Mouse (Mus musculus) ES-E14 (cell line): ENCODE data around the gene BC049715. TPM values are rescaled to one million over a fixed set of nuclear protein-coding genes. Genes with fewer than 3 reads are reported as not detected.

Experiments used
- DNase-seq: peaks from one replicate; pipeline ENCODE4 v3.0.0-alpha.2; 2013; ENCODE audit warnings: low read depth, low spot score
- H3K27ac ChIP-seq: 2 replicates; pipeline ENCODE4 v1.5.1; 2012; ENCODE audit warnings: low read depth, mild to moderate bottlenecking, low read length, moderate library complexity, mixed read lengths; ENCODE audit not compliant: poor library complexity, insufficient read depth, severe bottlenecking
- H3K36me3 ChIP-seq: 2 replicates; pipeline ENCODE4 v1.6.1; 2012; ENCODE audit warnings: mild to moderate bottlenecking, low read length, moderate library complexity, mixed read lengths; ENCODE audit not compliant: control insufficient read depth, poor library complexity, insufficient read depth, severe bottlenecking
- H3K4me1 ChIP-seq, 2 experiments: fragments of 150-350 bp in 1 of 2; sonication (generic) in 1 of 2; 2 replicates each; pipeline ENCODE4 v1.6.1; 2012; ENCODE audit warnings: low read length in 2 of 2, mild to moderate bottlenecking in 1 of 2, mixed read lengths in 1 of 2; ENCODE audit not compliant: control insufficient read depth in 2 of 2, insufficient read depth in 2 of 2, poor library complexity in 1 of 2
- H3K4me3 ChIP-seq, 2 experiments: fragments of 150-350 bp in 1 of 2; sonication (generic) in 1 of 2; 2 replicates each; pipeline ENCODE4 v1.5.1; 2012; ENCODE audit warnings: low read length in 2 of 2, low read depth in 1 of 2, mild to moderate bottlenecking in 1 of 2, mixed read lengths in 1 of 2; ENCODE audit not compliant: insufficient read depth in 1 of 2, poor library complexity in 1 of 2, severe bottlenecking in 1 of 2
- H3K9ac ChIP-seq: 2 replicates; pipeline ENCODE4 v1.6.1; 2012; ENCODE audit warnings: low read depth, mild to moderate bottlenecking, low read length, mixed read lengths; ENCODE audit not compliant: poor library complexity, insufficient read depth, severe bottlenecking
- H3K9me3 ChIP-seq: fragments of 150-350 bp; sonication (generic); 2 replicates; pipeline ENCODE4 v1.6.1; 2012; ENCODE audit warnings: low read depth, mild to moderate bottlenecking, low read length; ENCODE audit not compliant: control insufficient read depth, insufficient read depth
- CHD2 ChIP-seq: IDR thresholded peaks from 2 replicates; pipeline ENCODE4 v1.6.1; 2014; ENCODE audit warnings: mild to moderate bottlenecking, low read depth, low read length, inconsistent platforms
- HCFC1 ChIP-seq: IDR thresholded peaks from 2 replicates; pipeline ENCODE4 v1.6.1; 2012; ENCODE audit warnings: low read length, inconsistent platforms, borderline replicate concordance; ENCODE audit not compliant: insufficient read depth
- MAFK ChIP-seq: IDR thresholded peaks from 2 replicates; pipeline ENCODE4 v1.6.1; 2014; ENCODE audit warnings: mild to moderate bottlenecking, low read depth, low read length, inconsistent platforms; ENCODE audit not compliant: insufficient read depth
- ZC3H11A ChIP-seq: IDR thresholded peaks from 2 replicates; pipeline ENCODE4 v1.6.1; 2012; ENCODE audit warnings: low read depth, mild to moderate bottlenecking, inconsistent platforms, low read length, borderline replicate concordance
- ZNF384 ChIP-seq: IDR thresholded peaks from 2 replicates; pipeline ENCODE4 v1.6.1; 2012; ENCODE audit warnings: low read depth, low read length, inconsistent platforms
- in situ Hi-C, 2 experiments: fragments of 600-800 bp; cut with MboI; formaldehyde crosslinking; loops; one replicate each; pipeline ENCODE4 v1.15.1; 2025; ENCODE audit warnings: low sequenced_read_pairs in 2 of 2, inconsistent platforms in 1 of 2; ENCODE audit not compliant: unreplicated experiment in 2 of 2
- total RNA-seq: library from RNA; depleted of rRNA; stranded (reverse); fragments of 300-350 nt; gene quantifications from 2 replicates; pipeline ENCODE4 v1.2.3, GENCODE M21; 2012

Gene BC049715
- total RNA-seq, 1 experiment, result 1.2 TPM

GRCm38 (mm10) chr6:136821086-136821485 lies 6.3 kb upstream of the BC049715 start:
- in situ Hi-C loops, result no loop called here
- Histone ChIP-seq H3K9me3 (no peaks in the 10 kb centered on the region), H3K27ac (no peak overlapping the region), H3K36me3 (peaks cover 57% of the 10 kb centered on the region), H3K4me3 (no peak overlapping the region), H3K9ac (no peak overlapping the region), H3K4me1 (0 out of 4 replicates have a peak, but pooled peaks cover 0 to 6% of the 10 kb centered on the region in 2 experiments)
- no peak for DNase-seq
- TF ChIP-seq ZC3H11A, result no peak
- no peak for TF ChIP-seq ZNF384
- TF ChIP-seq CHD2, result no peak
- no peak for TF ChIP-seq HCFC1
- TF ChIP-seq MAFK, result no peak

GRCm38 (mm10) chr6:136824987-136825386 lies 2.4 kb upstream of the BC049715 start:
- no peak for DNase-seq
- Histone ChIP-seq H3K27ac (no peak overlapping the region), H3K4me1 (peaks cover 0 to 3% of the 10 kb centered on the region in 2 experiments; a peak in 2 of 4 replicates), H3K36me3 (peaks cover 35% of the 10 kb centered on the region), H3K4me3 (no peak overlapping the region), H3K9me3 (no peaks in the 10 kb centered on the region), H3K9ac (no peak overlapping the region)
- no peak for TF ChIP-seq ZNF384
- in situ Hi-C loops, result no loop called here

- H3K4me1 ChIP-seq, result peaks cover 0 to 3% of the 10 kb centered on the region in 2 experiments; a peak in 2 of 4 replicates
- no peaks in the 10 kb centered on the region for H3K9me3 ChIP-seq
- DNase-seq, result no peak
- peaks cover 16% of the 10 kb centered on the region for H3K36me3 ChIP-seq
- in situ Hi-C loops, result no loop called here
- peak overlapping the region; percentile 86 to 91 for H3K4me3 ChIP-seq
- TF ChIP-seq ZC3H11A (no peak), MAFK (no peak), ZNF384 (no peak), CHD2 (no peak), HCFC1 (no peak)
- H3K9ac ChIP-seq, result peak overlapping the region; percentile 98; the same call in 1 of the 2 replicates
- no peak overlapping the region for H3K27ac ChIP-seq
Observed at GRCm38 (mm10) chr6:136827116-136827515, 310 bp upstream of the BC049715 start.

GRCm38 (mm10) chr6:136827881-136828561 lies 595 bp downstream of the BC049715 start, which contains the start of gene Wbp11:
TSS of gene Wbp11 (minus strand) at chr6:136828233.
- DNase-seq, result peak; percentile 93
- H3K9me3 ChIP-seq, result no peaks in the 10 kb centered on the region
- H3K36me3 ChIP-seq, result peaks cover 7% of the 10 kb centered on the region
- in situ Hi-C loops, result no loop called here
- H3K27ac ChIP-seq, result peak within 1 kb of the TSS; percentile 79
- peaks cover 0 to 3% of the 10 kb centered on the region in 2 experiments; a peak in 2 of 4 replicates for H3K4me1 ChIP-seq
- peak within 1 kb of the TSS; percentile 86 to 91 for H3K4me3 ChIP-seq
- H3K9ac ChIP-seq, result peak within 1 kb of the TSS; percentile 98
- TF ChIP-seq CHD2 (peak; percentile 93), HCFC1 (peak; percentile 37; the same call in 1 of the 2 replicates), ZNF384 (no peak), ZC3H11A (no peak)

- Histone ChIP-seq H3K9me3 (no peaks in the 10 kb centered on the region), H3K36me3 (peaks cover 6% of the 10 kb centered on the region), H3K9ac (peak overlapping the region; percentile 84; the same call in 1 of the 2 replicates), H3K4me3 (peak overlapping the region; percentile 78 to 86), H3K27ac (peak overlapping the region; percentile 38; the same call in 1 of the 2 replicates), H3K4me1 (peaks cover 0 to 3% of the 10 kb centered on the region in 2 experiments; a peak in 2 of 4 replicates)
- in situ Hi-C loops, result no loop called here
- DNase-seq, result no peak
- TF ChIP-seq HCFC1 (no peak), ZC3H11A (no peak), MAFK (no peak), ZNF384 (no peak), CHD2 (no peak)
Observed at GRCm38 (mm10) chr6:136828681-136829080, 1.3 kb downstream of the BC049715 start.
